In the genomic region with DNA sequence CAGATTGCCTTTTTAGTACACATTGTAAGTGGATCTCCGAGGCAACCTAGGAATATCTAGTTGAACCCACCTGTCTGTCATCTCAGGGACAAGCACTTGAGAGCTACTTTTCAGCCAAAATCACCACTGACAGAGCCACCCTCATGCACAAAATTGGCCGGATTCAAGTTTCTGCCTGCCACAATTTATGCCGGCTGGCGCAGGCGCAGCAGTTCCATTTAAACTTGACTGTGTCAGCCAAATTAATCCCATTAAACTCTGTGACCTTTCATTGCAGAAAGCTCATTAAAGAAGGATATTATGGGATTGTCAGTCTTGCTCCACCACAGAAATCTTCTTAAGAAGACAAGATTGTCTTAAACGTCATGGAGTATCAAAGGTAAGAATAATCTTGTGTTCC, we compare ENCODE assay signal across 25 mouse cellular contexts.
"Had no signal": no experiment of that assay in that cellular context is flagged by ENCODE, and none has a peak within 500 bp of the region (broad histone marks: within the 10 kb centered on the region; RNA-seq: fewer than 3 reads in every experiment).

No protein-coding gene starts in this region.

- H3K27ac ChIP-seq: gastrocnemius, adult 2 months; heart, embryonic 13.5 days; heart, embryonic 15.5 days; hindbrain, embryonic 12.5 days; hindbrain, embryonic 14.5 days; layer of hippocampus, adult 2 months; left cerebral cortex, adult 2 months; limb, embryonic 10.5 days; limb, embryonic 12.5 days had no signal

- H3K9ac ChIP-seq: heart, embryonic 13.5 days; heart, embryonic 15.5 days; hindbrain, embryonic 12.5 days; hindbrain, embryonic 14.5 days; limb, embryonic 12.5 days had no signal

- H3K36me3 ChIP-seq: heart, embryonic 13.5 days; heart, embryonic 15.5 days; hindbrain, embryonic 12.5 days; limb, embryonic 10.5 days; limb, embryonic 12.5 days had no signal

- DNase-seq: gastrocnemius, adult 2 months; gastrocnemius, postnatal 10 days; gastrocnemius, postnatal 25 days; heart, adult 18-20 months; heart, postnatal 14 days; heart, postnatal 36 days; kidney, adult 11 months; kidney, adult 2 months; kidney, adult 9 months; kidney, postnatal 10 days; kidney, postnatal 25 days; kidney, postnatal 4 days; liver had no signal

- H3K4me1 ChIP-seq: heart, embryonic 13.5 days; heart, embryonic 15.5 days; hindbrain, embryonic 12.5 days; limb, embryonic 10.5 days; limb, embryonic 12.5 days had no signal

- H3K4me3 ChIP-seq: gastrocnemius, adult 2 months; heart, embryonic 13.5 days; heart, embryonic 15.5 days; hindbrain, embryonic 12.5 days; layer of hippocampus, adult 2 months; left cerebral cortex, adult 2 months; limb, embryonic 10.5 days; limb, embryonic 12.5 days had no signal

- H3K27me3 ChIP-seq: heart, embryonic 13.5 days; heart, embryonic 15.5 days; hindbrain, embryonic 12.5 days; limb, embryonic 12.5 days had no signal

- ATAC-seq: forebrain, embryonic 16.5 days; hindbrain, embryonic 16.5 days; intestine, embryonic 16.5 days had no signal

- H3K9me3 ChIP-seq: heart, embryonic 13.5 days; heart, embryonic 15.5 days; hindbrain, embryonic 12.5 days; limb, embryonic 10.5 days; limb, embryonic 12.5 days had no signal

- H3K4me2 ChIP-seq: heart, embryonic 11.5 days; heart, embryonic 13.5 days; heart, embryonic 15.5 days; hindbrain, embryonic 12.5 days; hindbrain, embryonic 14.5 days; limb, embryonic 12.5 days had no signal
